Mouse (Mus musculus) ovary, adult 18-20 months (tissue): ENCODE measurements at regions not wholly inside any gene's neighbourhood (a gene's known extent, or its start where the extent isn't known, plus 50 kb on each side); places are given as distances from the start of the nearest gene placed in this dataset.
A peak's percentile ranks its signal among the peaks of the same experiment; 100 is the strongest.
"Not testable (repeated sequence)": the region's sequence is repeated elsewhere in the genome, so short reads cannot be mapped to it uniquely, and the experiment has no call there.

ENCODE experiments used
- DNase-seq: peaks from one replicate; pipeline ENCODE4 v3.0.0; 2022; ENCODE audit warnings: low spot score, mixed read lengths

DNA sequence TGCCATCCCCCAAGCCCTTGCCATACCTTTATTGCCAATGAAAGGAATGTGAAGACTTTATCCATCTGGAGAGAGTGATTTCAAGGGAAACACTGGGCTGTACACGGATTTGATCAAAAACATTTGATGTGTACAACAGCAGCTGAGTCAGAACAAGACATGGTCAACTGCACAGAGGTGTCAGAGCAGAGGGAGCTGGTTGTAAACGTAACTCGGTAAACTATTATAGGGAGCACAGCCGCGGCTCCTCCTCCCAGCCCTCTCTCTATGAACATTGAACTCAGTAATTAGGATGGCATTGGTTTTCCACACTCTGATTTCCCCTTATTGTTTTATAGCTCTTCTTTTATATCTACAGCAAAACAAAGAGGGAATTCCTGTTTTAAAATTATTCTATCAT is 750.8 kb upstream of the Intu start:
- DNase-seq = no peak

DNA sequence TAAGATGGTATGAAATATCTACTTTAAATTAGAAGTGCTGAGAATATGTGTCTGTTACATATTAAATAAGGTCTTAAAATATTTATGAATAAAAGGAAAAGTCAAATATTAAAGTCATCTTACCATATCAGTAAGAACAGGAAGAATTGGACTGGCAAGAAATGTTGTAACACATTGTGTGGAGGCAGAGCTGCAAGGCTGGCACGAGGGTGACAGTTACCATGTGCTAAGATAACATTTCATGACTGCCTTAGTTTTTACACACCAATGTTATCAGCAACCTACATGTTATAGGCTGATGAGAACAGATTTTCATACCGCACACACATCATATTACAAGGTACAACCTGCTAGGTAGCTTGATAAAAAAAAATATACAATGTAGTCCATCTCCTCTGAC is 746.2 kb upstream of the Intu start:
- DNase-seq = no peak

DNA sequence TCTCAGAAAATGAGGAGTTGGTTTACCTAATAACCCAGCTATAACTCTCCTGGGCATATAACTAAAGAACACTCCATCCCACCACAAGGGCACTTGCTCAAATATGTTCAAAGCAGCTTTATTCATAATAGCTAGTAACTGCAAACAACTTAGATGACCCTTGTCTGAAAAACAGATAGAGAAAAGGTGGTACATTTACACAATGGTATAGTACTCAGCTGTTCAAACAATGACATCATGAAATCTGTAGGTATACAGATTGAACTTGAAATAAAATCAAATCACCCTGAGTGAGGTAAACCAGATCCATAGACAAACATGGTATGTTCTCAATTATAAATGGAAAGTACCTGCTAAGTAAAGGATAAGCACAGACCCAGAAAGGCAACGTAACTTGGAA is 721.5 kb upstream of the Intu start:
- DNase-seq = no peak

DNA sequence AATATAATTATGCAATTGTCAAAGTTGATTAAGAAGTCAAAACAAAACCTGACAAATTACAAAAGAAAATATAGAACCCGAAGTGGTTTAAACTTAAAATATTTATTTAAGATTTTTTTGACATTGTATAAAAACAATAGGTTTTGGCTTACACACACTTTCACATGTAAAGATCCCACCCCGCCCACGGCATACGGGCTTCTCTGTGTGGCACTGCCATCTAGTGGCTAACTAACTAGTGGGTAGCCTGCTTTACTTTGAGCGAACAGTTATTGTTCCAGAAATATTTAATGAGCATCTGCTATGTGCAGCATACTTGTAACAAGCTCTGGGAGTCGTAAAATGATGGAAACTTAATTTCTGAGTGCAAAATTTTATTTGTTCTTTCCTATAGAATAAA is 716.3 kb upstream of the Intu start:
- DNase-seq = no peak

DNA sequence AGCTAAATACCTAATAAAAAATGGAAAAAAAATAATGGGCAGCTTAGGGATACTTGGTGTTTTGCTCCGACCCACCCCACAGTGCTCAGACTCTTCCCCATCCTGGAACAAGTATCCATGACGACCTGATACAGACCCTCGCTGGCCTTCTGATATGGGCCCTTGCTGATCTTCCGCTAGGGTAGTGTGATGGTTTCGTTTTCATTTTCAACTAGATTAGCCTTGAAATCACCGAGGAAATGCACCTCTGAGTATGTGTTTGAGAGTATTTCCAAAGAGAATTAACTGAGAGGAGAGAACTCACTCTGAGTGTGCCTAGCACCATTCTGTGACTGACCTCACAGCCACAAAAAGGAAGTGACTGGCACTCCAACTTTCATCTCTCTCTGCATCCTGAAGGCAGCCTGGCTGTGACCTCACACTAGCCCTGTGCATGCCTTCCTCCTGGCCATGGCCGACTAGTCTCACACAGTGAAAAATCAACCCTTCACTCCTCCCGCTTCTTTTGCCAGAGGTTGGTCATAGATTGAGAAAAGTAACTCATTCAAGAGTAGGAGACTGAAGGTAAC is 700.5 kb upstream of the Intu start:
- no peak for DNase-seq

DNA sequence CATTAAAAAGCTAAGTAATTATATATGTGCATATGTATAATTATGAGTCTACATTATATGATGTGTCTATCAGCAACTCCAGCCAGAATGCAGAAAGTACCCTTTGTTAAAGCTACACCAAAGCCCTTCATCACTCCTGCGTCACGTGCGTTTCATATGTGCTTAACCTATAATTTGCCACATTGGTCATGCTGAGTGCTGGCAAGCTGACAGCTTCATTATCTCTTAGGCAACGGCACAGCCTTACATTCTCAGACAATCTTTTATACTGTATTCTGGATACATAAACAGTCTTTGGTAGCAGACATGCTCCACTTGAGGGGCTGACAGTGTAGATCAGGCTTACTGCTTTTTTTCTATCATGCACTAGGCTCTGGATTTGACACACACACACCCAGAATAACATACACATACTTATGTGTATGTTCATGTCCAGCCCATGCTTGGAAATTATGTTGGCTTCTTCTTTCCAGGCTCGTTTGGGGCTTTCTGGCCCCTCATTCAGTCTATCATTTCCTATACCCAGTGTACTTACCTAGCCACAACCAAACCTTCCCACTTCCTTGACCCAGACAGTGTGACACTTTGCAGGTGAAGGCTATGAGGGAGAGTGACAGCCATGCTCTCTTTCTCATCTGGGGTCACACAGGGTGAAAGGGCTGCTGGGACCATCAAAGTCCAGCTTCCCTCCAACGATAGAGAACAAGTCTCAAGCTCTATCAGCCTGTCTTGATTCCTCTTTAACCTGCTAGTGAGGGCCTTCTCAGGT is 692.5 kb upstream of the Intu start:
- no peak for DNase-seq

DNA sequence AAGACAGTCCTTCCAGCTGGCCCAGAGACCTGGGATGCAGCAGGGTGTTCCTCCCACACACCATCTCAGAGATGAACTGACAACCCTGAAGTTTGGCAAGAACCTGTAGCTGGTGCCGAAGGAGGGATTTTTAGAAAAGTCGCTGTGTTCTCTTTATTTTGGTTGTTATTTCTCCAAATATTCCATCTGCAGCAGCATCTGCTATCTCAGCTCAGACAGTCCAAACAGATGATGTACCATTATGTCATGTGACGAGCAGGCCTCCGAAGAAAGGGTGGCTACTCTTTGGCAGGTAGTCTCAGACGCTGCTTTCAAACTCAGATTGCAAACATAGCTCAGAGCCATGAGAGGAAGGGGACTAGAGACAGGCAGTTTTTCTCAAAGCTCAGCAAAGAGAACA is 690.1 kb upstream of the Intu start:
- no peak for DNase-seq

DNA sequence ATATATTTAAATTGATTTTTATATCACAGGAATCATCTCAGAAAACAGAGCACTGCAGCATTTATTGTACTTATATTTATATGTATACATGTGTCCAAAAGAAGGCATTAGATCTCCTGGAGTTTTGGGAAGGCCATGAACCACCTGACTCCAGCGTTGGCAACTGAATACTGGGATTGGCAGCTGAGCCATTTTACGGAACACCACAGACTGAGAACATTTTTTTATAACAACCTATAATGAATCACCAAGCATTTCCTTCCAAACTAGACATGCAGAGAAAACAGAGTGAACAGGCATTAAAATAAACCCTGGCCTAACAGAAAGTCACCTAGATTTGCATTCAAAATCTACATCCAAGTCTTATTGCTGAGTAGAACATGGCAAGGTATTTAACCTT is 686.0 kb upstream of the Intu start:
- no peak for DNase-seq

DNA sequence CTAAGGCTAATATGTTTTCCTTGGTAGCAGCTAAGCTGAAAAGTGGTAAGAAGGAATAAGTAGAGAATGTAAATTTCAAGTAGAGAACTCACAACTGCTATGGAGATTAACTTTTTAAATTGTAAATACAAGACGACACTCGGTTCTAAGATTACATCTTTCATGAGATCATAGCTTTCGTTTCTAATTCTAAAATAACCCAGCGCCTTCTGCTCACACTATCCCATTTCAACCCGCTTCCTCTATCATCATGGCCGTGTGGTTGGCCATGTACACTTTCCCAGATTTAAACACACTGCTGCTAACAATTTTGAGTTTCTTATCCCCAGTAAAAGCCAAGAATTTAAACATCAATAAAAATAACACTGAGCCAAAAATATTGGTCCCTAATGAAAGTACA is 682.3 kb upstream of the Intu start:
- no peak for DNase-seq

DNA sequence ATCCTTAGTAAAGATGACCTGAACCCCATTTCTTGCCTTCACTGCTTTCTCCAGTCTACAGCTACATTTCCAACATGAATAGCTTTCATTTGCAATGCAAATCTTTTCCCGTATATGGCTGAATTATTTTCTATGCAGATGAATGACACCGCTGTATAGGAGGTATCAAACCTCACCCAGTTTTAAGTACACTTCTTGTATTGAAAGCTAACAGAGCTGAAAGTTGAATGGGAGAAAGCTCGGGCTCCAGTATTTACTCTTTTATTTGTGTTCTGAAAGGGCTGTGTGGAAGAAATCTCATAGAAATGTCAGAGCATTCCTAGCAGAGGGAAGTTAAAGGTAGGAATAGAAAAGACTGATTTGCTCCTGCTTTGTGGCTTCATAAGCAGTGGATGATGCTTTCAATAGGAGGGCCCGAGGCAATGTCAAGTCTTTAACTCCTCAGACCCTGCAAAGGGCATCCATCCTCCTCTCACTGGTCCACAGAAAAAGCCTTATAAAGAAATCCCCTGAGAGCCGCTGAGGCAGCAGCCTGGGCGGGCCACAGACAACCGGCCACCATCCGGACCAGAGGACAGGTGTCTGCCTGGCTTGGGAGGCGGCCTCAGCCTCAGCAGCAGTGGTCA is 673.8 kb upstream of the Intu start:
- no peak for DNase-seq

DNA sequence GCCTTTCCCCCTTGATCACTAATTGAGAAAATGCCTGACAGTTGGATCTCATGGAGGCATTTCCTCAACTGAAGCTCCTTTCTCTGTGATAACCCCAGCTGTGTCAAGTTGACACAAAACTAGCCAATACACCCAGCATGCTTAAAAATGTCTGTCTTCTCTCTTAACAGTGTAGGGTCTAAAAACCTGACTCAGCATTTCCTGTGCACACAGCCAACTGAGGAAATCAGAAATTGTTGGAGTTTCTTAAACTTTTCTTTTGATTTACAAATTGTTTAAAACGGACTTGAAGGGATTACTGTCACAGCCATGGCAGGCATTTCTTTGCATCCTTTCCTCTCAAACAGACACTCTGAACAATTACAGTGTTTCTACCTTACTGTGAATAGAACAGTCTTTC is 655.0 kb upstream of the Intu start:
- not testable (repeated sequence) for DNase-seq

DNA sequence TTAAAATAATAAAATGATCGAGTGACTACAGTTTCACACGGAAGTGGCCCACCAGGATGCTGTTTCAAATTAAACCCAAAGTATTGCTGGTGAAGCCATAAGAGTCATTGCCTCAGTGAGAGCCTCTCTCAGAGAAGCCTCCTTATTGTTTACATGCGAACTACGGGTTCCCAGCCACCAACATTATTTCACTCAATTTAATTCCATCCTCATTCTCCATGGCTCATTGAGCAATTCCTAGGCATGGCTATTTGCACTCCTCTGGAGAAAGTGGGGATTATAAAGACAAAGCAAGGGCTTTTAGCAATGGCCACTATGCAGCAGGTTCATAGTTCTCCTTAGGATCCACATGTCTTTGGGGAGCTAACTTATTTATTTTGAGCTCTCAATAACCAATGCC is 646.7 kb upstream of the Intu start:
- DNase-seq = no peak

DNA sequence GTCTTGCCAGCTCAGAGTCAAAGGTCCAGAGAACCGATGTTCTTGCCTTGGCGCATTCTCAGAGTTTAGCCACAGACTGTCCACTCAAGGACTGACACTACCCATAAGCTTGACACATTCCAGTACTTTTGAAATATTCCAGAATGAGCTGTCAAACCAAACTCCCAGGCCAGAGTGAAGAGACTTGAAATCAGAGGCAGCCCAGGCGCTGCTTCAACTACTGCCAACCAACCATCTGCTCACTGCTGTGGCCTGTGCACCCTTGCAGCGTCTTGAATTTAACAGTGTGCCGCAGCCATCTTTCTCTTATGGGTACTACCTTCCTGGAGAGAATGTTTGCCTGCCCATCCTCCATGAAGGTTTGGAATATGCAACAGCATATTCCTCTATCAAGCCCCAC is 642.7 kb upstream of the Intu start:
- no peak for DNase-seq

DNA sequence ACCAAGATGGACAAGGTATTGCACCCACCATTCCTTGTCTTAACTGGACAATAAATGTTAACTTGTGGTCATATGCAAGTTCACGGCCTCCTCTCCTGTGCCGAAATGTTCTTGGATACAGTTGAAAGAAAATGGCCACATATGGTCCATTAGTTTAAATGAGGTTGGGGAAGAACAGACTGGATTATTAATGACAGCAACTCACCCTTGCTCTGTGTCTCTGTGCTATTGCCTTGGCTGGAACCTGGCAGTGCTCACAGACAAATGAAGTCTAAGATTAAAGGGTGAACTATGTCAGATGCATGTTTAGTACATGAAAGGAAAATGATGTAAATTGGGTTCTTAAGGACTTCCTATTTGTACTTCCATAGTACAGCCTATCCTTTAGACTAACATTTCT is 641.9 kb upstream of the Intu start:
- no peak for DNase-seq

DNA sequence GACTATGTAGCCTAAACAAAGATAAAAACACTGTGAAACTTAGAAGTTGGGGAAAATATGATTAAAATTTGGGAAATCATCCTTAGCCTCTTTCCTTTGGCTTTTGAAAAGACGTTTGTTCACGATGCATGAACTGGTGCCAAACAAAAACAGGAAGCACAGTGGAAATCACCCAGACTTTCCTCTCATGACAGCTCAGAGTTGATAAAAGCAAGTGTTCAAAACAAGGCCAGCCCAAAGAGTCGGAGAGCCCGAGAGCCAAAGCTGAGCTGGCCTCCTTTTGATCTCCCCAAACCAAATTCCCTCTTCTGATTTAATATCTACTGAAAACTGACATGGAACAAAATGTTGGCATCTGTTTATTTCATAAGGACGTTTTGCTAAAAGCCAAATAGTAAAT is 632.1 kb upstream of the Intu start:
- peak; percentile 23 for DNase-seq

DNA sequence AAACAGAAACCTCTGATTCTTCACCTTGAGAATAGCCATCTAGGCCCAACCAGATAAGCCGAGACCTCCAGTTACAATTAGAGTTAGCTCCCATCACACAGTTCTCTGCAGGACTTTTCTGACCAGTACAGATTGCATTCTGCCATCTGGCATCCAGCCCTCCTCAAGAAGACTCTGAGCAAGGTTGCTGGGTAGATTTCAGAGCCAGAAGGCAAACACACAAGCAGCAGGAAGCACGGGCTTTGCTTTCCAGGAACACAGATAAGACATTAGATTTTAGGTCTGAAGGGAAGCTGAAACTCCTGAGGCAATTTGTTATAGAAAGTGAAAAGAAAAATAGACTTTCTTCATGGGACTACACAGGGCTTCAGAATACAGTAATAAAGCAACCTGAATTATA is 630.9 kb upstream of the Intu start:
- peak; percentile 17 for DNase-seq

DNA sequence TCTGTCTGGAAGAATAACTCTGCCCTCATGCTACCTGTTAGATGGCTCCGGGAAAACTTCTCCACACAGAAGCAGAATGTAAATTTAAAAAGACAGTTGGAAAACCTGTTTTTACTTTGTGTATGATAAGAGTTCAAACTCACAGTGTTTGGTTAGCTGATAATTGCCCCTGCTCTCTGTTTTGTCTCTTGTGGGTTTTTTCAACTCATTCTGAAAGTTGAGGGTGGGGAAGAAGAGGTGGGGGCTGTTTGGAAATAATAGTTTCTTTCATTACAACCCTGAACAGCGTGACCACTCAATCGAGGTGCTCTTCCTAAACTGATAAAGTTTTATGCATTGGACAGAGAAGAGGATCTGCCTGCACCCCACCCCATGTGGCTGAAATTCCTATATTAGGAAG is 626.7 kb upstream of the Intu start:
- DNase-seq = no peak

DNA sequence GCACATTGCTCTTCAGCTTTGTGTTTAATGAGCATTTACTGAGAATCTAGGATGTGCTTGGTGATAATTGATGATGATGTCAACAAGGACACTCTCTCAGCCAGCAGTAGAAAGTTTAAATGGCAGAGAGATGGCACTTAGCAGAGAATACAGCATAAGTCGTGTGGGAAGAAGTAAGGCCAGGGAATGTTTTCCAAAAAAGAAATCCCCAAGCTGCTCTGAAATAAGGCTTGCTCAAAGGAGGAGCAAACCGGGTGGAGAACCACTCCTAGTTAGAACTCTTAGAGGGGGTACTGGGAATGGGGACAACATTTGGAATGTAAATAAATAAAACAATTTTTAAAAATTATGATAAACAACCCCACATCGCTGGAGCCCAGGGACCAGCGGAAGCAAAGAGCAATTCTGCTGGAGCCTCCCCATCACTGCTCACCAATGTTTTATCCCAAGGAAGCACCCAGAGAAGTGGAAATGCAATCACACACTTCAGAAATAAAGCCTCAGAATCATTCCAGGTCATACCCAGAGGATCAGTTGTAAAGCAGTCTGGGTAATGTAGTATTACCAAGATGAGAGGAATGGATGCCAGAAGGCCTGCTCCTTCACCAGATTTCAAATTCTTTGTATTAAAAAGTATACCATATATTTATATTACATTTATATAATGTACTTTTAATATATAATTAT is 622.3 kb upstream of the Intu start:
- DNase-seq = no peak

DNA sequence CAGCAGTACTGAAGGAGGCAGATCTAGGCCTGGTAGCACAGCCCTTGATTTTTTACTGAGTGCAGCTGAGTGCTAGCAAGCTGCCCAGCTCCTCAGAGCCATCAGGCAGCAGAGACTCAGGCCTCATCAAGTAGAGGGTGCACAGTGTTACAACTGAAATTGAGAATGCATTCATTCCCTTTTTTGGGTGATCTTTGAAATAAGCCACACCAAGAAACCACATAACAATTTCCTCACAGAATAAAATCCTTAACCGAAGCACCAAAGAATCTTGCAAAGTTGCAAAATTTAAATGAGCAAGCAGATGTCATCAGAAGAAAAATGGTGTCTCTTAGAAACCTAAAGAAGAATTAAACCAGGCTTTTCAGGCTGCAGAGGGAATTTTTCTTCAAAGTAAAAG is 621.4 kb upstream of the Intu start:
- no peak for DNase-seq

DNA sequence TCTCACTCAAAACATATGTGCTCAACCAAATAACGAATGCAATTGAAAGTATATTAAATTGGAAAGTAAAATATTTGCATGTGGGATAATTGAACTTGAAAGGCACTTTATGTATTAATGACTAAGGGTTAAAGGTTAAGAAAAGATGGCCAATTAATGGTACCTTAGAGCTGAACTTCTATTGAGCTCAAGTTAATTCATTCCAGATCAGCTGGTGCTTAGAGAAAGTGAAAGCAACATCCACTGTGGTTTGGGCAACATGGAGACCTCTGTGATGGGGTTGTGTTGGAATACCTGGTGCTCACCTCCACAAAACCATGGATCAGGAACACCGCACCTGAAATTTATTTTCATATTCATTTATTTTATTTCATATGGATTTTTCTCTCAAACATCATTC is 612.5 kb upstream of the Intu start:
- DNase-seq = no peak

DNA sequence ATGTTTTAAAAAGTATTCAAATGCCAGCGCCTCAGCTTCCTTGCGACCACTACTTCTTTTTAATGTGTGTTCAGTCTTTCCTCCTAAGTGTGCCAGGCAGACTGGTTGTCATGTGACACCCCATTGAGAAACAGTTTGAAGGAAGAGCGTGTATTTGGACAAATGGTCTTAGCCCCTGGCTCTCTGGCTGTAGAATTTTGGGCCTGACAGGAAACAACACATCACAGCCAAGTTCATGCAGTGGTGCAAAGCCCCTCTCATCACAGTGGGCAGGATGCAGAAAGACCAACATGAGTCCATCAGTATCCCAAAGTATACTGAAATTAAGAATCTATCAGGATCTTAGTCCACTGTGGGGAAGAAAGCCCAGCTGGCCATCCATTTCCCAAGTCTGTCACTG is 605.6 kb upstream of the Intu start:
- no peak for DNase-seq

DNA sequence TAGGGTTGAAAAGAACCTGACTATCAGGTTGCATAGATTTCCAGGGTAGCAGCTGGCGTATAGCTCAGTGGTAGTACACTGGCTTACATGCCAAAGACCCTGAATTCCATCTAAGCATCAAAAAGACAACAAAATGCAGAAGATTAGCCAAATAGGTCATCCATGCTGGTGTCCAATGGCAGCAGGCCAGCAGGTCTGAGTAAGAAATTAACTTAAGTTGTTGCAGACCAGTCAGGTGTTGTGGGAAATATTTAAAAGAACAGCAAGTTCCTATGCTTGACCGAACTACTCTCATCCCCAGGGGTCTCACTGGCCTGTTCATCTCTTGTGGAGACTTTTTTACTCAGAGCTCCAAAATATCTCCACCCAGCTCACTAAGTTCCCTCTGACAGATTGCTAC is 602.7 kb upstream of the Intu start:
- DNase-seq = no peak

DNA sequence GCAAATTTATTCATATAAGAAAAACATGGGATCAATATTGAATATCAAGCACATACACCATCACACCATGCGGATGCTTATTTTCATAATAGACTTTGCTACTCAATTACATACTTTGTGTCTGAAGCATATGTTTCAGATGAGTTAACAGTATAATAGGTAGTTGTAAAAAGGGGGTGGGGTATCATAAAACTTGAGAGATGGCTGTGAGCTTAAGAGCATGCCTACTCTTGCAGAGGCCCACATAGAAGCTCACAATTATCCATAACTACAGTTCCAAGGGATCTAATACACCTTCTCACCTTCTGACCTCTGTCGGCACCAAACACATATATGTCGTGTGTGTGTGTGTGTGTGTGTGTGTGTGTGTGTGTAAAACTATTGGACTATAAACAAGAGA is 597.7 kb upstream of the Intu start:
- DNase-seq = no peak
